Comparison of ENCODE assay signal across 19 mouse cellular contexts in genomic region chr11:118245130-118245529, GRCm38 (mm10). TPM values are rescaled to one million over a fixed set of nuclear protein-coding genes. Genes with fewer than 3 reads are reported as not detected.
DNase-seq lines count a peak whose midpoint lies in the region; ATAC-seq and TF ChIP-seq lines count a peak whose summit lies in the region.
"Had no signal": no experiment of that assay in that cellular context is flagged by ENCODE, and none has a peak within 500 bp of the region (broad histone marks: within the 10 kb centered on the region; RNA-seq: fewer than 3 reads in every experiment).

No protein-coding gene starts in this region.

- no peak for ATAC-seq in cerebellum, adult (ENCODE audit: insufficient number of reproducible peaks, low FRiP score, low TSS enrichment)
- ATAC-seq in hindbrain, embryonic 12.5 days (ENCODE audit: low FRiP score) = no peak
- ATAC-seq: forebrain, embryonic 15.5 days had no signal

- TF ChIP-seq POLR2A in thymus, adult 2 months (IDR thresholded peaks at IDR 0.05; ENCODE audit: control insufficient read depth, extremely low read depth, insufficient read depth, low read length, poor library complexity) = no peak

- no peaks in the 10 kb centered on the region for H3K27me3 ChIP-seq in thymus, adult 2 months (ENCODE audit: control insufficient read depth, insufficient read depth, low read length)
- H3K27me3 ChIP-seq in hindbrain, embryonic 12.5 days = no peaks in the 10 kb centered on the region
- H3K27me3 ChIP-seq: forebrain, embryonic 15.5 days had no signal

- no peak overlapping the region for H3K4me3 ChIP-seq in thymus, adult 2 months (ENCODE audit: control insufficient read depth, insufficient read depth, low read length)
- no peak overlapping the region for H3K4me3 ChIP-seq in brown adipose tissue, adult 24 weeks (ENCODE audit: insufficient read depth, low read depth, low read length)
- no peak overlapping the region for H3K4me3 ChIP-seq in hindbrain, embryonic 12.5 days
- H3K4me3 ChIP-seq: erythroblast, embryonic 14.5 days; forebrain, embryonic 15.5 days; hindbrain, embryonic 10.5 days; myocyte had no signal

- H3K9ac ChIP-seq in hindbrain, embryonic 12.5 days = no peak overlapping the region
- H3K9ac ChIP-seq: forebrain, embryonic 15.5 days had no signal

- H3K4me1 ChIP-seq in thymus, adult 2 months (replicated peaks; ENCODE audit: control insufficient read depth, insufficient read depth, low read length) = peaks cover 48% of the 10 kb centered on the region
- peaks cover 44% of the 10 kb centered on the region for H3K4me1 ChIP-seq in brown adipose tissue, adult 24 weeks (ENCODE audit: control insufficient read depth, insufficient read depth, insufficient read length, low read length)
- H3K4me1 ChIP-seq in hindbrain, embryonic 12.5 days = peaks cover 44% of the 10 kb centered on the region

- H3K36me3 ChIP-seq in thymus, adult 2 months (ENCODE audit: control insufficient read depth, insufficient read depth, low read length) = no peaks in the 10 kb centered on the region
- H3K36me3 ChIP-seq in hindbrain, embryonic 12.5 days = no peaks in the 10 kb centered on the region
- H3K36me3 ChIP-seq: forebrain, embryonic 15.5 days; hindbrain, embryonic 10.5 days had no signal

- 55% methylated on average over 2 of the region's 2 CpGs for WGBS in thymus, adult 2 months
- 94% methylated on average over 2 of the region's 2 CpGs for WGBS in hindbrain, embryonic 12.5 days

- peak overlapping the region; percentile 65; the same call in 1 of the 2 replicates for H3K27ac ChIP-seq in thymus, adult 2 months (ENCODE audit: control insufficient read depth, insufficient read depth, low read length)
- H3K27ac ChIP-seq in brown adipose tissue, adult 24 weeks (replicated peaks; ENCODE audit: low read depth, low read length) = peak overlapping the region; percentile 59; the same call in 1 of the 2 replicates
- no peak overlapping the region for H3K27ac ChIP-seq in hindbrain, embryonic 12.5 days
- H3K27ac ChIP-seq: forebrain, embryonic 15.5 days; hindbrain, embryonic 10.5 days; macrophage had no signal

- TF ChIP-seq CTCF in thymus, adult 2 months (IDR thresholded peaks at IDR 0.05; ENCODE audit: borderline replicate concordance, control insufficient read depth, extremely low read depth, insufficient read depth, low read length, poor library complexity) = no peak

- H3K9me3 ChIP-seq in hindbrain, embryonic 12.5 days (replicated peaks) = no peaks in the 10 kb centered on the region
- H3K9me3 ChIP-seq: forebrain, embryonic 15.5 days; hindbrain, embryonic 10.5 days had no signal

- no peak overlapping the region for H3K4me2 ChIP-seq in hindbrain, embryonic 12.5 days (replicated peaks)
- H3K4me2 ChIP-seq: forebrain, embryonic 15.5 days had no signal

- DNase-seq in cerebellum, adult 9-11 months = peak; percentile 13
- no peak for DNase-seq in thymus, adult 2 months
- DNase-seq in thymus, postnatal 10 days (ENCODE audit: low spot score in 2 of 2) = no peak
- no peak for DNase-seq in kidney, adult 9 months
- DNase-seq in right cerebral cortex, adult 18-20 months = no peak
- DNase-seq: adrenal gland, adult 2 months; cerebellum, adult 11 months; cerebellum, postnatal 36 days; liver; lung, adult 2 months; midbrain, embryonic 14.5 days had no signal

RNA-seq across cellular contexts. Expression of gene Cyth1, which starts 3.3 kb away (rescaled TPM):
- polyA plus RNA-seq in thymus, adult 2 months (2012; rRNA removed) = 66.7 and 70.0 TPM in 2 replicates
- 37.2 and 41.9 TPM in 2 replicates for polyA plus RNA-seq in brown adipose tissue, adult 24 weeks (2012; ENCODE audit: insufficient read depth, insufficient read length, missing spikeins)
- polyA plus RNA-seq in hindbrain, embryonic 12.5 days (2016; fragmentation: Nextera tagmentation; extraction: Ambion mirVana) = 29.0 and 33.5 TPM in 2 replicates

RNA-seq across cellular contexts. Expression of gene Usp36, which starts 44.9 kb away (rescaled TPM):
- polyA plus RNA-seq in thymus, adult 2 months (2012; rRNA removed) = 28.8 and 34.6 TPM in 2 replicates
- polyA plus RNA-seq in brown adipose tissue, adult 24 weeks (2012; ENCODE audit: insufficient read depth, insufficient read length, missing spikeins) = 5.5 and 7.6 TPM in 2 replicates
- polyA plus RNA-seq in hindbrain, embryonic 12.5 days (2016; fragmentation: Nextera tagmentation; extraction: Ambion mirVana) = 17.1 and 19.9 TPM in 2 replicates
